Comparison of ENCODE assay signal across 8 mouse cellular contexts in the genomic region with DNA sequence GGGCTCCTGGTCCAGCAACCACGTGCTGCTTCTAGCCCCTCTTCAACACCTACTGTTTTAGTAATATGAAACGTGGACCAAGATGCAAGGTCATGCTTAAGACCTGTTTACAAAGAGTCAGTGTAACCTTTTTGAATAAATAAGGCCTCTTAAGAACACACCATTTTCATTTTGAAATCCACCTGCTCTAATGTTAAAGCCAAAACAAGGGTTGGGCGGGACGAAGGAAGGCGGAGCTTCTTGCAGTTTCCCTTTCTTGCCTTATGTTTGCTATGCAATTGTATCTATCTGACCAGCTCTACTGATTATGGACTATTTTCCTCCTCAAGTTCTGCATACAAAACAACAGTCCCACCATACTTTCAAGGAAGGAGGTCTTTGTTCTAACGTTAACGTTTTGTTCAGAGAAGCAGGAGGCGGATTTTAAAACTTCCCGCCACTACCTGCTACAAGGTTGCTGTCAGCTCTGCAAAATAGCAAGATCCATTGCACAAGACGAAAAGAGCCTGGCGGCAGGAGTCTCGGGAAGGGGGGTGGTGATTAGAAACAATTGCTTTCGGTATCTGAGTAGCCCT. TPM values are rescaled to one million over a fixed set of nuclear protein-coding genes. Genes with fewer than 3 reads are reported as not detected.
DNase-seq lines count a peak whose midpoint lies in the region; ATAC-seq and TF ChIP-seq lines count a peak whose summit lies in the region.

No protein-coding gene starts in this region.

- H3K4me2 ChIP-seq in embryonic facial prominence, embryonic 15.5 days (replicated peaks) = peak overlapping the region; percentile 45
- peak overlapping the region; percentile 66 for H3K4me2 ChIP-seq in hindbrain, embryonic 15.5 days
- H3K4me2 ChIP-seq in myocyte (ENCODE audit: low read depth) = peak overlapping the region; percentile 72

- H3K4me1 ChIP-seq in MEL (ENCODE audit: control insufficient read depth in 1 of 2, insufficient read depth in 2 of 2, low read length in 2 of 2) = peaks cover 4 to 7% of the 10 kb centered on the region in 2 experiments
- no peaks in the 10 kb centered on the region for H3K4me1 ChIP-seq in embryonic facial prominence, embryonic 15.5 days
- no peaks in the 10 kb centered on the region; the same call in 1 of the 2 replicates for H3K4me1 ChIP-seq in hindbrain, embryonic 15.5 days (replicated peaks)
- no peaks in the 10 kb centered on the region for H3K4me1 ChIP-seq in liver, adult 2 months (ENCODE audit: control insufficient read depth, insufficient read depth, low read length)

- H3K9me3 ChIP-seq in MEL (replicated peaks; ENCODE audit: insufficient read depth, low read length) = no peaks in the 10 kb centered on the region
- no peaks in the 10 kb centered on the region for H3K9me3 ChIP-seq in embryonic facial prominence, embryonic 15.5 days (replicated peaks)
- H3K9me3 ChIP-seq in hindbrain, embryonic 15.5 days = no peaks in the 10 kb centered on the region

- ATAC-seq in embryonic facial prominence, embryonic 15.5 days (ENCODE audit: insufficient number of reproducible peaks, low FRiP score, low TSS enrichment, low read depth) = no peak
- ATAC-seq in hindbrain, embryonic 15.5 days (ENCODE audit: low FRiP score, low read depth) = no peak

- peaks cover 3 to 9% of the 10 kb centered on the region in 2 experiments; a peak in 3 of 4 replicates for H3K36me3 ChIP-seq in MEL (ENCODE audit: control insufficient read depth in 1 of 2, insufficient read depth in 2 of 2, low read length in 2 of 2)
- H3K36me3 ChIP-seq in embryonic facial prominence, embryonic 15.5 days = no peaks in the 10 kb centered on the region
- H3K36me3 ChIP-seq in hindbrain, embryonic 15.5 days = no peaks in the 10 kb centered on the region
- peaks cover 2% of the 10 kb centered on the region; the same call in 1 of the 2 replicates for H3K36me3 ChIP-seq in liver, adult 2 months (ENCODE audit: control insufficient read depth, insufficient read depth, low read length)
- H3K36me3 ChIP-seq in myocyte (ENCODE audit: control insufficient read depth, insufficient read depth) = no peaks in the 10 kb centered on the region

- H3K79me2 ChIP-seq in MEL (ENCODE audit: control insufficient read depth, insufficient read depth, low read length, poor library complexity) (peaks cover 8% of the 10 kb centered on the region; the same call in 1 of the 2 replicates), myocyte (ENCODE audit: control insufficient read depth, insufficient read depth) (no peaks in the 10 kb centered on the region)
- H3K79me2 ChIP-seq in liver, adult 2 months (ENCODE audit: control insufficient read depth, insufficient read depth, low read length) = no peaks in the 10 kb centered on the region

- no peak for TF ChIP-seq EP300 in MEL (IDR thresholded peaks at IDR 0.05; ENCODE audit: low read depth in 1 of 2, low read length in 2 of 2)

- TF ChIP-seq RAD21 in MEL (IDR thresholded peaks at IDR 0.05; ENCODE audit: low read depth, low read length) = no peak

- DNase-seq in adrenal gland, adult (ENCODE audit: inconsistent age in 2 of 2, low spot score in 1 of 2) = peak; percentile 12 to 67
- DNase-seq in adrenal gland, adult 8-10 months = no peak
- peak; percentile 94 for DNase-seq in MEL (ENCODE audit: low read depth, low spot score)
- DNase-seq in liver, adult 2 months (ENCODE audit: extremely low read depth, low read depth, low spot score) = peak; percentile 44
- DNase-seq in gastrocnemius, adult 8-10 months (ENCODE audit: low spot score in 2 of 2) = no peak

- WGBS in embryonic facial prominence, embryonic 15.5 days = 27% methylated on average over 13 of the region's 13 CpGs
- 26% methylated on average over 13 of the region's 13 CpGs for WGBS in hindbrain, embryonic 15.5 days
- WGBS in liver, adult 2 months = 2% methylated on average over 13 of the region's 13 CpGs

- H3ac ChIP-seq in myocyte (ENCODE audit: control insufficient read depth, insufficient read length) = no peak overlapping the region

- H3K27ac ChIP-seq in MEL (ENCODE audit: control insufficient read depth, low read depth, low read length) = peak overlapping the region; percentile 83
- H3K27ac ChIP-seq in embryonic facial prominence, embryonic 15.5 days (replicated peaks) = no peak overlapping the region
- H3K27ac ChIP-seq in hindbrain, embryonic 15.5 days (replicated peaks) = no peak overlapping the region
- no peak overlapping the region; the same call in 1 of the 2 replicates for H3K27ac ChIP-seq in liver, adult 2 months (replicated peaks; ENCODE audit: insufficient read depth, low read depth, low read length)

- TF ChIP-seq POLR2A in MEL (IDR thresholded peaks at IDR 0.05; ENCODE audit: control insufficient read depth in 1 of 2, insufficient read depth in 1 of 2, low read depth in 1 of 2, low read length in 2 of 2, poor library complexity in 1 of 2) (peak in 1 of 2 experiments; percentile 59; a peak in 2 of 4 replicates), myocyte (IDR thresholded peaks at IDR 0.05; ENCODE audit: insufficient read length, low read depth) (no peak)
- TF ChIP-seq POLR2A in liver, adult 2 months (IDR thresholded peaks at IDR 0.05; ENCODE audit: extremely low read depth, insufficient read depth, low read length) = no peak

- no peaks in the 10 kb centered on the region for H3K27me3 ChIP-seq in MEL (ENCODE audit: control insufficient read depth in 1 of 2, insufficient read depth in 2 of 2, low read length in 2 of 2)
- H3K27me3 ChIP-seq in embryonic facial prominence, embryonic 15.5 days = no peaks in the 10 kb centered on the region
- H3K27me3 ChIP-seq in hindbrain, embryonic 15.5 days = no peaks in the 10 kb centered on the region
- no peaks in the 10 kb centered on the region for H3K27me3 ChIP-seq in liver, adult 2 months (ENCODE audit: control insufficient read depth, insufficient read depth, low read length)
- no peaks in the 10 kb centered on the region for H3K27me3 ChIP-seq in myocyte (ENCODE audit: control insufficient read depth, insufficient read depth, insufficient read length)

- H3K4me3 ChIP-seq in MEL (ENCODE audit: control insufficient read depth in 1 of 2, insufficient read depth in 1 of 2, low read depth in 2 of 2, low read length in 2 of 2) (peak overlapping the region; percentile 63 to 71), myocyte (peak overlapping the region; percentile 50)
- peak overlapping the region; percentile 54 for H3K4me3 ChIP-seq in embryonic facial prominence, embryonic 15.5 days (replicated peaks)
- H3K4me3 ChIP-seq in hindbrain, embryonic 15.5 days = peak overlapping the region; percentile 45
- H3K4me3 ChIP-seq in liver, adult 2 months (ENCODE audit: insufficient read depth, low read depth, low read length) = peak overlapping the region; percentile 57

- TF ChIP-seq CTCF in MEL (IDR thresholded peaks at IDR 0.05 in 2 of 3, conservative IDR thresholded peaks at IDR 0.05 in 1 of 3; ENCODE audit: control insufficient read depth in 1 of 3, insufficient read depth in 1 of 3, low read depth in 2 of 3, low read length in 3 of 3, poor library complexity in 1 of 3, severe bottlenecking in 1 of 3) = no peak
- no peak for TF ChIP-seq CTCF in liver, adult 2 months (IDR thresholded peaks at IDR 0.05; ENCODE audit: low read depth, low read length)

- peak overlapping the region; percentile 86 for H3K9ac ChIP-seq in MEL (ENCODE audit: control insufficient read depth, low read depth, low read length, poor library complexity, severe bottlenecking)
- no peak overlapping the region; the same call in 1 of the 2 replicates for H3K9ac ChIP-seq in embryonic facial prominence, embryonic 15.5 days
- H3K9ac ChIP-seq in hindbrain, embryonic 15.5 days = peak overlapping the region; percentile 26; the same call in 1 of the 2 replicates
- H3K9ac ChIP-seq in liver, adult 2 months (ENCODE audit: low read depth, low read length) = peak overlapping the region; percentile 26; the same call in 1 of the 2 replicates

TF ChIP-seq in MEL, 35 proteins besides CTCF, POLR2A, EP300 and RAD21:
- no peak for TF ChIP-seq UBTF (IDR thresholded peaks at IDR 0.05; ENCODE audit: borderline replicate concordance, insufficient read depth, low read depth, low read length)
- no peak for TF ChIP-seq BHLHE40 (IDR thresholded peaks at IDR 0.05; ENCODE audit: borderline replicate concordance, low read depth, low read length)
- no peak for TF ChIP-seq E2F4 (IDR thresholded peaks at IDR 0.05; ENCODE audit: borderline replicate concordance, low read depth, low read length)
- no peak for TF ChIP-seq TAL1 (IDR thresholded peaks at IDR 0.05; ENCODE audit: low read length)
- 0 out of 2 replicates have a peak, but pooled peaks have one; percentile 44 for TF ChIP-seq GATA1 (IDR thresholded peaks at IDR 0.05; ENCODE audit: low read depth, low read length)
- no peak for TF ChIP-seq GABPA (IDR thresholded peaks at IDR 0.05; ENCODE audit: low read depth, low read length)
- TF ChIP-seq ETS1 (IDR thresholded peaks at IDR 0.05; ENCODE audit: low read depth, low read length) = no peak
- no peak for TF ChIP-seq ZKSCAN1 (IDR thresholded peaks at IDR 0.05; ENCODE audit: low read depth, low read length)
TF ChIP-seq in MEL: peak in this region for 1.

TF ChIP-seq in myocyte, 11 proteins besides CTCF, POLR2A, EP300 and RAD21 (continues in another document):
- TF ChIP-seq E2F4 (IDR thresholded peaks at IDR 0.05; ENCODE audit: insufficient read depth) (no peak), MYOG (IDR thresholded peaks at IDR 0.05; ENCODE audit: control insufficient read depth in 1 of 3, insufficient read depth in 1 of 3, insufficient read length in 2 of 3, low read depth in 2 of 3) (no peak), TCF3 (IDR thresholded peaks at IDR 0.05; ENCODE audit: insufficient read length, low read depth) (no peak), USF1 (IDR thresholded peaks at IDR 0.05; ENCODE audit: low read depth) (no peak), MAX (IDR thresholded peaks at IDR 0.05; ENCODE audit: low read depth) (no peak), SRF (IDR thresholded peaks at IDR 0.05; ENCODE audit: control insufficient read depth, insufficient read length, low read depth) (no peak), REST (IDR thresholded peaks at IDR 0.05; ENCODE audit: insufficient read depth, insufficient read length) (no peak), POLR2AphosphoS2 (IDR thresholded peaks at IDR 0.05; ENCODE audit: insufficient read length, low read depth) (no peak), MYOD1 (IDR thresholded peaks at IDR 0.05; ENCODE audit: control insufficient read depth in 1 of 3, insufficient read length in 2 of 3, low read depth in 2 of 3) (no peak)

RNA-seq across cellular contexts. Expression of gene Hmgn5, which starts 1.5 kb away (rescaled TPM):
- total RNA-seq in adrenal gland, adult 8-10 months (2022) = 10 to 100 TPM in 1 of 4 experiments, 1 to 10 TPM in 3; 7.0 to 15.0 (median 8.2) TPM
- total RNA-seq in MEL (2012; rRNA removed) = 9.8 and 13.8 TPM in 2 replicates
- polyA plus RNA-seq in MEL (2012; ENCODE audit: insufficient read depth in 1 of 2, insufficient read length in 2 of 2, low read depth in 1 of 2, low replicate concordance in 2 of 2, missing spikeins in 1 of 2) = 100 to 1,000 TPM; 102 to 164 TPM
- 21.4 and 24.2 TPM in 2 replicates for polyA plus RNA-seq in embryonic facial prominence, embryonic 15.5 days (2015; fragmentation: Nextera tagmentation; extraction: Ambion mirVana)
- 11.0 and 14.1 TPM in 2 replicates for polyA plus RNA-seq in hindbrain, embryonic 15.5 days (2015; fragmentation: Nextera tagmentation; extraction: Ambion mirVana)
- 3.6 and 4.5 TPM in 2 replicates for total RNA-seq in liver, adult 2 months (2014; rRNA removed)
- 0.64 and 0.85 TPM in 2 replicates for polyA plus RNA-seq in liver, adult 2 months (2012; rRNA removed)
- polyA plus RNA-seq in myocyte (2012; fragmentation: generic; extraction: Trizol) = 3.2 TPM
- 1 to 10 TPM; 4.3 to 8.3 (median 4.9) TPM for total RNA-seq in gastrocnemius, adult 8-10 months (2022)

Comparison
In these comparisons a context has a peak if more than half of its experiments do, and no peak if none do; other contexts are left out.
1. DNase-seq: peak in adrenal gland, adult (2 of 2), MEL (single experiment) and liver, adult 2 months (single experiment); none in adrenal gland, adult 8-10 months (single experiment) and gastrocnemius, adult 8-10 months (0 of 2).
2. Peak in every context shown above with its lines, with median percentiles within 50 percentile points of each other: H3K4me3 ChIP-seq and H3K4me2 ChIP-seq.